Mouse (Mus musculus): ENCODE measurements around the gene Gfra1.

The Gfra1 gene

GRCm38 (mm10) chr19:58455496-58456061 is at the start of gene Gfra1:
Gene Gfra1 (minus strand): TSS chr19:58455909.
- DNase-seq = peak; percentile 25 to 46

GRCm38 (mm10) chr19:58500049-58500448 is 44.3 kb upstream of the Gfra1 start:
- DNase-seq = no peak

- DNase-seq = no peak
These were observed 43.8 kb upstream of the Gfra1 start for GRCm38 (mm10) chr19:58499420-58499966.

GRCm38 (mm10) chr19:58497106-58497505 is 41.4 kb upstream of the Gfra1 start:
- no peak for DNase-seq

- no peak for DNase-seq
These were observed 31.0 kb upstream of the Gfra1 start for GRCm38 (mm10) chr19:58486686-58487085.

GRCm38 (mm10) chr19:58482373-58482977 is 26.8 kb upstream of the Gfra1 start:
- DNase-seq = no peak

- DNase-seq = no peak
These were observed 18.5 kb upstream of the Gfra1 start for GRCm38 (mm10) chr19:58474251-58474650.

- DNase-seq = peak; percentile 80 to 91
These were observed 13.7 kb upstream of the Gfra1 start for GRCm38 (mm10) chr19:58469421-58469820.

GRCm38 (mm10) chr19:58468331-58468730 is 12.6 kb upstream of the Gfra1 start:
- DNase-seq = no peak

GRCm38 (mm10) chr19:58463755-58464154 is 8.0 kb upstream of the Gfra1 start:
- no peak for DNase-seq

- no peak for DNase-seq
These were observed 4.8 kb upstream of the Gfra1 start for GRCm38 (mm10) chr19:58460361-58461022.

GRCm38 (mm10) chr19:58456491-58457061 is 867 bp upstream of the Gfra1 start:
- no peak for DNase-seq

GRCm38 (mm10) chr19:58455061-58455495 is 631 bp downstream of the Gfra1 start:
- peak; percentile 9 to 46 for DNase-seq

- DNase-seq = peak; percentile 28 to 47
These were observed 1.2 kb downstream of the Gfra1 start for GRCm38 (mm10) chr19:58454261-58455060.

- peak; percentile 73 to 89 for DNase-seq
These were observed 2.1 kb downstream of the Gfra1 start for GRCm38 (mm10) chr19:58453581-58453980.

- DNase-seq = peak in 1 of 2 experiments; percentile 35
These were observed 2.7 kb downstream of the Gfra1 start for GRCm38 (mm10) chr19:58452941-58453551.

- DNase-seq = no peak
These were observed 3.4 kb downstream of the Gfra1 start for GRCm38 (mm10) chr19:58452178-58452819.

GRCm38 (mm10) chr19:58451323-58451722 is 4.4 kb downstream of the Gfra1 start:
- DNase-seq = no peak

- DNase-seq = no peak
These were observed 5.0 kb downstream of the Gfra1 start for GRCm38 (mm10) chr19:58450716-58451115.

GRCm38 (mm10) chr19:58442785-58443732 is 12.7 kb downstream of the Gfra1 start:
- DNase-seq = no peak
